Mouse (Mus musculus): ENCODE data around the gene Gm9970. TPM values are rescaled to one million over a fixed set of nuclear protein-coding genes. Genes with fewer than 3 reads are reported as not detected.
"Not testable (repeated sequence)": the region's sequence is repeated elsewhere in the genome, so short reads cannot be mapped to it uniquely, and the experiment has no call there.

The Gm9970 gene
- polyA plus RNA-seq, 1 experiment from 2014 or later = 0.99 TPM

GRCm38 (mm10) chr5:31221304-31221945, 19.6 kb downstream of the Gm9970 start:
- H3K9me3 ChIP-seq (replicated peaks) = no peaks in the 10 kb centered on the region
- H3K4me2 ChIP-seq (replicated peaks) = peak overlapping the region; percentile 74
- no peak for ATAC-seq (ENCODE audit: insufficient number of reproducible peaks, low FRiP score, low TSS enrichment, low read depth)
- H3K36me3 ChIP-seq = no peaks in the 10 kb centered on the region
- H3K4me3 ChIP-seq (replicated peaks) = peak overlapping the region; percentile 100
- H3K4me1 ChIP-seq = peaks cover 4% of the 10 kb centered on the region; the same call in 1 of the 2 replicates
- peak overlapping the region; percentile 54; the same call in 1 of the 2 replicates for H3K9ac ChIP-seq
- WGBS = 9% methylated on average over 11 of the region's 11 CpGs
- no peaks in the 10 kb centered on the region for H3K27me3 ChIP-seq
- H3K27ac ChIP-seq (replicated peaks) = peak overlapping the region; percentile 94

DNA sequence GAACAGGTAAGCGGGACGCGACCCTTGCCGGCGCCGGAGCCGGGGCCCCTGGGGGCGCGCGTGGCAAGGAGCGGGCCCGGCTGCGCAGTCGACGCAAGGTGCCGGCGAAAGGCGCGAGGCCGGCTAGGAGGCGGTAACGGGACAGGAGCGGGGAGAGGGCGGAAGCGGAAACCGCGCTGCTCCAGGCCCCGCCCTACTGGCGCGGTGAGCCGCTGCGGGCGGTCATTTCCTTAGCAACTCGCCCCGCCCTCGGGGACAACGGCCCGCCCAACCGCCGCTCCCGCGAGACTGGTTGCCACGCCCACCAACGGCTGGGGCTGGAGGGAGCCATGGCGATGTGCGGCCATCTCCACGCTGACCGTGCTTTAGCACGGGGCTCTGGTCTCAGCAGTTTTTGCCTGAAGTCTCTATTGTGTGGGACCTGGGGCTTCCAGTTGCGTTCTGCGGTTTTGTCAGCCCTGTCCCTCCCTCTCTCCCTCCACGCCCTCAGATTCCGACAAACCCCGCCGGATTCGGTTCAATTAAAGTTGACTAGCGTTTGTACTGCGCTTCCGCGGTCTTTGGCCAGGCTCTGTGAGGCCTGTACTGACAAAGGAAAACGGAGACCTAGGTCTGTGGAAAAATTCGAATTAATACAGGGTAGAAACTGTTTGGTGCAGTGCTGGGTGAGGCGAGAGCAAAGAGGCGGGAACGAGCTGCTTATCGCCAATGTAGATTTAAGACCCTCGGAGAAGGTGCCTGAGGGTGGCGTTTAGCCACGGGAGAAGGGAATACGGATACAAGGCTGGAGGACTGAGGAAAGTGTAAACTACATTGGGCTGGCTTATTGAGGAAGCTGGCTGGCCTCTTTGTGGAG, 20.4 kb downstream of the Gm9970 start, which contains the start of gene Ppm1g:
Gene Ppm1g, minus strand, starts transcription at position 240 of the 856 bp plus-strand sequence.
- Histone ChIP-seq H3K9ac (peak within 1 kb of the TSS; percentile 90), H3K27me3 (no peaks in the 10 kb centered on the region), H3K36me3 (no peaks in the 10 kb centered on the region), H3K4me1 (peaks cover 4% of the 10 kb centered on the region; the same call in 1 of the 2 replicates), H3K4me3 (replicated peaks) (peak within 1 kb of the TSS; percentile 100), H3K9me3 (replicated peaks) (no peaks in the 10 kb centered on the region), H3K27ac (replicated peaks) (peak within 1 kb of the TSS; percentile 94), H3K4me2 (replicated peaks) (peak within 1 kb of the TSS; percentile 74)
- WGBS = under 1% methylated on average over 60 of the region's 70 CpGs
- peak; percentile 95 for ATAC-seq (ENCODE audit: insufficient number of reproducible peaks, low FRiP score, low TSS enrichment, low read depth)

DNA sequence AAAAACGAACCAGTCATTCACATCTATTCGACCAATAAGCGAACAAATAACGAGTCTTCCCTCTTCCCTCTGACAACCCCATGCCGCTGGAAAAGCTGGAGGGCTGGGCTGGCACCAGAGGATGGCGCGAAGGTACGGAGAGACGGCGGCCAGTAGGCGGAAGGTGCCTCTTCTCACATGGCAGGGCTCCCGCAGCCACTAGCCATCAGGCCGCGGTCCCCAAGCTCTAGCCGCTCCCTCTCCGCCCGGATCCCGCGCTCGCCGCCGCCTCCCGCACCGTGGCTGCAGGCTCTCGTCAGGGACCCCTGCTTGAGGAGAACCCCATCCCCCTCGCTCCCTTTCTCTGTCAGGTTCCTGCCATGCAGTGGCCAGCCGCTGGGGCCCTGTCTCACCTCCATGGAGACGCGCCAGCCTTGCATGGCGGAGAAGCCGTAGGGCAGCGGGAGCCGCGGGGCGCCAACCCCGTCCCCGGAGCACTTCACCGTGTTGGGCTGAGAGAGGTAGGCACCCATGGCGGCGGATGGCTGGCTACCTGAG, 21.1 kb downstream of the Gm9970 start:
- peaks cover 4% of the 10 kb centered on the region; the same call in 1 of the 2 replicates for H3K4me1 ChIP-seq
- no peaks in the 10 kb centered on the region for H3K9me3 ChIP-seq (replicated peaks)
- under 1% methylated on average over 40 of the region's 40 CpGs for WGBS
- ATAC-seq (ENCODE audit: insufficient number of reproducible peaks, low FRiP score, low TSS enrichment, low read depth) = peak; percentile 69
- H3K36me3 ChIP-seq = no peaks in the 10 kb centered on the region
- peak overlapping the region; percentile 100 for H3K4me3 ChIP-seq (replicated peaks)
- peak overlapping the region; percentile 74 for H3K4me2 ChIP-seq (replicated peaks)
- peak overlapping the region; percentile 94 for H3K27ac ChIP-seq (replicated peaks)
- peak overlapping the region; percentile 90 for H3K9ac ChIP-seq
- H3K27me3 ChIP-seq = no peaks in the 10 kb centered on the region

DNA sequence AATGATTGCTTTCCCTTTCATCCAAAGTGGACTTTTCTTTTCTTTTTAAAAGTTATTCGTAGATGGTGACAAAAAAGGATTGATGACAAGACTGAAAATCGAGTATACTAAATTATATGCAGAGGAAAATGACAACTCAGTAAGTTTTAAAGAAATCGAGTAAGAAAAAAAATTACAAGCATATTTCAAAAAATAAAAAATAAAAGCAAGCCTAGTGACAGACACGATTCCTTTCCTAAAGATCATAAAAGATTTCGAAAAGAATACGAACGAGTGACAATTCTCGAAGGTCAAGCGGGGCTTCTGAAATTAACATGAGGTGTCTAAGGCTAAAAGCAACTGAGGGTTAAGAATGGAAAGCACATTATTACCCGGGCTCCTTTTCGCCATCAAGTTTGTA, 21.6 kb downstream of the Gm9970 start:
- ATAC-seq (ENCODE audit: insufficient number of reproducible peaks, low FRiP score, low TSS enrichment, low read depth) = no peak
- Histone ChIP-seq H3K27ac (replicated peaks) (peak overlapping the region; percentile 94), H3K27me3 (no peaks in the 10 kb centered on the region), H3K4me2 (replicated peaks) (peak overlapping the region; percentile 74), H3K9me3 (replicated peaks) (no peaks in the 10 kb centered on the region), H3K36me3 (no peaks in the 10 kb centered on the region), H3K4me3 (replicated peaks) (peak overlapping the region; percentile 100), H3K4me1 (peaks cover 4% of the 10 kb centered on the region; the same call in 1 of the 2 replicates), H3K9ac (peak overlapping the region; percentile 90)
- WGBS = 1% methylated on average over 11 of the region's 11 CpGs

- H3K27ac ChIP-seq (replicated peaks) = no peak overlapping the region
- H3K4me3 ChIP-seq (replicated peaks) = peak overlapping the region; percentile 100
- peaks cover 4% of the 10 kb centered on the region; the same call in 1 of the 2 replicates for H3K4me1 ChIP-seq
- WGBS = 0% methylated on average over 2 of the region's 2 CpGs
- H3K36me3 ChIP-seq = no peaks in the 10 kb centered on the region
- no peaks in the 10 kb centered on the region for H3K9me3 ChIP-seq (replicated peaks)
- H3K4me2 ChIP-seq (replicated peaks) = peak overlapping the region; percentile 74
- no peaks in the 10 kb centered on the region for H3K27me3 ChIP-seq
- no peak overlapping the region for H3K9ac ChIP-seq
- ATAC-seq (ENCODE audit: insufficient number of reproducible peaks, low FRiP score, low TSS enrichment, low read depth) = no peak
Measured at GRCm38 (mm10) chr5:31219070-31219469, 22.0 kb downstream of the Gm9970 start.

GRCm38 (mm10) chr5:31218294-31218693, 22.7 kb downstream of the Gm9970 start:
- H3K4me3 ChIP-seq (replicated peaks) = no peak overlapping the region
- 69% methylated on average over 7 of the region's 7 CpGs for WGBS
- H3K36me3 ChIP-seq = no peaks in the 10 kb centered on the region
- peaks cover 4% of the 10 kb centered on the region; the same call in 1 of the 2 replicates for H3K4me1 ChIP-seq
- H3K4me2 ChIP-seq (replicated peaks) = no peak overlapping the region
- no peaks in the 10 kb centered on the region for H3K27me3 ChIP-seq
- no peaks in the 10 kb centered on the region for H3K9me3 ChIP-seq (replicated peaks)
- H3K9ac ChIP-seq = no peak overlapping the region
- H3K27ac ChIP-seq (replicated peaks) = no peak overlapping the region
- ATAC-seq (ENCODE audit: insufficient number of reproducible peaks, low FRiP score, low TSS enrichment, low read depth) = no peak

DNA sequence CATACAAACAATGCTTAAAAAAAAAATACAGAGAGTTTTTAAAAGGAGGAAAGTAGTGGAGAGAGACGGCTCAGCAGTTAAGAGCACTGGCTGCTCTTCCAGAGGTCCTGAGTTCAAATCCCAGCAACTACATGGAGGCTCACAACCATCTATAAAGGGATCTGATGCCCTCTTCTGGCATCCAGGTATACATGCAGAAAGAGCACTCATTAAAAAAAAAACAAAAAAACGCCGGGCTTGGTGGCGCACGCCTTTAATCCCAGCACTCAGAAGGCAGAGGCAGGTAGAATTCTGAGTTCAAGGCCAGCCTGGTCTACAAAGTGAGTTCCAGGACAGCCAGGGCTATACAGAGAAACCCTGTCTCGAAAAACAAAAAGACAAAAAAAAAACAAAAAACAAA, 24.5 kb downstream of the Gm9970 start:
- not testable (repeated sequence) for ATAC-seq (ENCODE audit: insufficient number of reproducible peaks, low FRiP score, low TSS enrichment, low read depth); H3K9me3 ChIP-seq (replicated peaks); H3K4me2 ChIP-seq (replicated peaks); H3K4me3 ChIP-seq (replicated peaks); H3K27ac ChIP-seq (replicated peaks); H3K9ac ChIP-seq; H3K27me3 ChIP-seq; H3K36me3 ChIP-seq; H3K4me1 ChIP-seq
- WGBS = 86% methylated on average over 6 of the region's 6 CpGs

DNA sequence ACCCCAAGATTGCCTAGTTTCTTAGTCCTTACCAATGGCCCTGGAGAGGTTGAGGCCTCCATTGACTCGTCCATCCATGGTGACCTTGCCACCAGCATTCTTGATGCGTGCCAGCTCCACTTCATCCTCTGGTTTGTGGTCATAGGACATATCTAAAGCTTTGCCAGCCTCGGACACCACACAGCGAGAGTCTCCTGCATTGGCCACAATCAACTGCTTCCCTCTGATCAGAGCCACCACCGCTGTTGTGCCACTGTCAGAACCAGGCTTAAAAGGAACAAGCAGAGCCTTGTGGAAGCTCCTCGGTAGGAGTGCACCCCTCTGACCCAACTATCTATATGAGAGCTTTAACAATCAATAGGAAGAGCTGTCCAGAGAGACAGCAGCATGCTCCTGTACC, 36.6 kb downstream of the Gm9970 start:
- Histone ChIP-seq H3K27me3 (no peaks in the 10 kb centered on the region), H3K36me3 (peaks cover 64% of the 10 kb centered on the region), H3K9me3 (replicated peaks) (peaks cover 4% of the 10 kb centered on the region; the same call in 1 of the 2 replicates), H3K4me2 (replicated peaks) (no peak overlapping the region), H3K27ac (replicated peaks) (no peak overlapping the region), H3K9ac (no peak overlapping the region), H3K4me1 (peaks cover 21% of the 10 kb centered on the region), H3K4me3 (replicated peaks) (no peak overlapping the region)
- WGBS = 92% methylated on average over 6 of the region's 6 CpGs
- no peak for ATAC-seq (ENCODE audit: insufficient number of reproducible peaks, low FRiP score, low TSS enrichment, low read depth)

DNA sequence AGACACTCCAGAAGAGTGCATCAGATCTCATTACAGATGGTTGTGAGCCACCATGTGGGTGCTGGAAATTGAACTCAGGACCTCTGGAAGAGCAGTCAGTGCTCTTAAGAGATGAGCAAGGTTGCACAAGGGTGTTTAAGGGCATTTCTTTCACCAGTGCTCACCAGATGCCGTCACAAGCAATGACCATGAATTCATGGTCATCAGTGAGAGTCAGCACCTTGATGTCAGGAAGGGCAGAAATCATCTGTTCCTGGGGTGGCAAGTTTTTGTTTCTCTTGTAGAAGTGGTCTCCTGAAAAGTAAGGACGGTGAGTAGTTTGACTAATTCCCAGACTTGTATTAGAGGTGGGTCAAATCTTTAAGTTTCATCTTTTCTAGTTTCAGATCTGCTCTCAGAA, 37.2 kb downstream of the Gm9970 start:
- no peak overlapping the region for H3K27ac ChIP-seq (replicated peaks)
- H3K36me3 ChIP-seq = peaks cover 70% of the 10 kb centered on the region
- no peaks in the 10 kb centered on the region for H3K27me3 ChIP-seq
- peaks cover 21% of the 10 kb centered on the region for H3K4me1 ChIP-seq
- 86% methylated on average over 2 of the region's 2 CpGs for WGBS
- H3K9ac ChIP-seq = no peak overlapping the region
- peaks cover 4% of the 10 kb centered on the region; the same call in 1 of the 2 replicates for H3K9me3 ChIP-seq (replicated peaks)
- no peak overlapping the region for H3K4me3 ChIP-seq (replicated peaks)
- H3K4me2 ChIP-seq (replicated peaks) = no peak overlapping the region
- no peak for ATAC-seq (ENCODE audit: insufficient number of reproducible peaks, low FRiP score, low TSS enrichment, low read depth)

- H3K9me3 ChIP-seq (replicated peaks) = peaks cover 4% of the 10 kb centered on the region; the same call in 1 of the 2 replicates
- 82% methylated on average over 7 of the region's 7 CpGs for WGBS
- H3K36me3 ChIP-seq = peaks cover 74% of the 10 kb centered on the region
- H3K27me3 ChIP-seq = no peaks in the 10 kb centered on the region
- H3K27ac ChIP-seq (replicated peaks) = peak overlapping the region; percentile 86
- no peak overlapping the region for H3K9ac ChIP-seq
- H3K4me1 ChIP-seq = peaks cover 21% of the 10 kb centered on the region
- peak overlapping the region; percentile 79 for H3K4me2 ChIP-seq (replicated peaks)
- ATAC-seq (ENCODE audit: insufficient number of reproducible peaks, low FRiP score, low TSS enrichment, low read depth) = no peak
- peak overlapping the region; percentile 90 for H3K4me3 ChIP-seq (replicated peaks)
Measured at GRCm38 (mm10) chr5:31202933-31203332, 38.1 kb downstream of the Gm9970 start.
